In the genomic region with DNA sequence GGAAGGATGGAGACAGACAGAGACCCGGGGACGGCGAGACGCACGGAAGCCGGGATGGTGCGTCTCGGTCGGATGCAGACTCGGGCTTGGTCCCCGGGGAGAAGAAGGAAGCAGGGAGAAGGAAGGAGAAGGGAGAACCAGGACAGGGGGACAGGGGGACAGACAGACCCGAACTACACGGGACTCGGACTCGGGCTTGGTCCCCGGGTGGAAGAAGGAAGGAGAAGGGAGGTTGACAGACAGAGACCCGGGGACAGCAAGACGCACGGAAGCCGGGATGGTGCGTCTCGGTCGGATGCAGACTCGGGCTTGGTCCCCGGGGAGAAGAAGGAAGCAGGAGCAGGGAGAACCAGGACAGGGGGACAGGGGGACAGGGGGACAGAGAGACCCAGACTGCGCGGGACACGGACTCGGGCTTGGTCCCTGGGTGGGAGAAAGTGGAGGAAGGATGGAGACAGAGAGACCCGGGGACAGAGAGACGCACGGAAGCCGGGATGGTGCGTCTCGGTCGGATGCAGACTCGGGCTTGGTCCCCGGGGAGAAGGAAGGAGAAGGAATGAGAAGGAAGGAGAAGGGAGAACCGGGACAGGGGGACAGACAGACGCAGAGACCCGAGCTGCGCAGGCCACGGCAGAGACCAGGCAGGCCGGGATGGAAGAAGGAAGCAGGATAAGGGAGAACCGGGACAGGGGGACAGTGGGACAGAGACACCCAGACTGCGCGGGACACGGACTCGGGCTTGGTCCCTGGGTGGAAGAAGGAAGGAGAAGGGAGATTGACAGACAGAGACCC, we compare ENCODE assay signal across 11 mouse cellular contexts. TPM values are rescaled to one million over a fixed set of nuclear protein-coding genes. Genes with fewer than 3 reads are reported as not detected.
DNase-seq lines count a peak whose midpoint lies in the region; ATAC-seq lines count a peak whose summit lies in the region.
"Not testable (repeated sequence)": the region's sequence is repeated elsewhere in the genome, so short reads cannot be mapped to it uniquely, and the experiment has no call there.
"Had no signal": no experiment of that assay in that cellular context is flagged by ENCODE, and none has a peak within 500 bp of the region (broad histone marks: within the 10 kb centered on the region; RNA-seq: fewer than 3 reads in every experiment).

No protein-coding gene starts in this region.

- H3K36me3 ChIP-seq in forebrain, embryonic 14.5 days (ENCODE audit: control insufficient read depth, insufficient read depth, low read length): peaks cover 45% of the 10 kb centered on the region
- peaks cover 48% of the 10 kb centered on the region for H3K36me3 ChIP-seq in hindbrain, embryonic 12.5 days
- peaks cover 60% of the 10 kb centered on the region for H3K36me3 ChIP-seq in midbrain, embryonic 10.5 days

- not testable (repeated sequence) for H3K4me3 ChIP-seq in forebrain, embryonic 14.5 days (ENCODE audit: low read depth, low read length); hindbrain, embryonic 12.5 days; midbrain, embryonic 10.5 days

- H3K4me2 ChIP-seq in forebrain, embryonic 14.5 days (ENCODE audit: low read length); hindbrain, embryonic 12.5 days (replicated peaks): not testable (repeated sequence)

- H3K9me3 ChIP-seq in forebrain, embryonic 14.5 days (replicated peaks; ENCODE audit: control insufficient read depth, low read length): peaks cover 42% of the 10 kb centered on the region
- H3K9me3 ChIP-seq in hindbrain, embryonic 12.5 days (replicated peaks): peaks cover 57% of the 10 kb centered on the region
- H3K9me3 ChIP-seq in midbrain, embryonic 10.5 days (replicated peaks): peaks cover 67% of the 10 kb centered on the region

- whole genome bisulfite sequencing in forebrain, embryonic 14.5 days: 89% methylated on average over 49 of the region's 49 CpGs
- WGBS in hindbrain, embryonic 12.5 days: 86% methylated on average over 49 of the region's 49 CpGs
- 85% methylated on average over 49 of the region's 49 CpGs for WGBS in midbrain, embryonic 10.5 days

- not testable (repeated sequence) for H3K27ac ChIP-seq in forebrain, embryonic 14.5 days (ENCODE audit: low read depth, low read length); hindbrain, embryonic 12.5 days; midbrain, embryonic 10.5 days (replicated peaks)

- H3K27me3 ChIP-seq in forebrain, embryonic 14.5 days (replicated peaks; ENCODE audit: control insufficient read depth, insufficient read depth, low read length); hindbrain, embryonic 12.5 days; midbrain, embryonic 10.5 days (ENCODE audit: low read depth, poor library complexity, severe bottlenecking): not testable (repeated sequence)

- H3K9ac ChIP-seq in forebrain, embryonic 14.5 days (ENCODE audit: low read length); hindbrain, embryonic 12.5 days: not testable (repeated sequence)

- H3K4me1 ChIP-seq in forebrain, embryonic 14.5 days (ENCODE audit: control insufficient read depth, insufficient read depth, low read length); hindbrain, embryonic 12.5 days; midbrain, embryonic 10.5 days: not testable (repeated sequence)

- ATAC-seq in forebrain, embryonic 14.5 days: not testable (repeated sequence)
- peak; percentile 20; the same call in 1 of the 2 replicates for ATAC-seq in hindbrain, embryonic 12.5 days (ENCODE audit: low FRiP score)

- DNase-seq in MN1 (ENCODE audit: low spot score): peak; percentile 48
- DNase-seq in cerebellum, postnatal 25 days: peak; percentile 32 to 53
- peak; percentile 53 for DNase-seq in forebrain, embryonic 14.5 days (ENCODE audit: low spot score)
- peak; percentile 28 for DNase-seq in layer of hippocampus, adult 11-12 months (ENCODE audit: low spot score)
- peak; percentile 70 for DNase-seq in midbrain, embryonic 10.5 days (ENCODE audit: low spot score)
- peak; percentile 12 for DNase-seq in right cerebral cortex, adult 18-20 months
- DNase-seq in urinary bladder, postnatal 10 days (ENCODE audit: low spot score): peak; percentile 10

RNA-seq across cellular contexts. Expression of gene Gm21860, which starts 12.2 kb away (rescaled TPM):
- not detected in 2 replicates for polyA plus RNA-seq in forebrain, embryonic 14.5 days (2014; fragmentation: Nextera tagmentation; extraction: Ambion mirVana)
- polyA plus RNA-seq in hindbrain, embryonic 12.5 days (2016; fragmentation: Nextera tagmentation; extraction: Ambion mirVana): not detected in 2 replicates
- polyA plus RNA-seq in midbrain, embryonic 10.5 days (2016; fragmentation: Nextera tagmentation; extraction: Ambion mirVana): not detected in 2 replicates
- polyA plus RNA-seq: heart, embryonic 15.5 days; large intestine, adult 2 months; limb, embryonic 15.5 days had no signal

RNA-seq across cellular contexts. Expression of gene Gm47283, which starts 42.1 kb away (rescaled TPM):
- not detected in 2 replicates for polyA plus RNA-seq in forebrain, embryonic 14.5 days (2014; fragmentation: Nextera tagmentation; extraction: Ambion mirVana)
- not detected in 2 replicates for polyA plus RNA-seq in hindbrain, embryonic 12.5 days (2016; fragmentation: Nextera tagmentation; extraction: Ambion mirVana)
- not detected in 2 replicates for polyA plus RNA-seq in midbrain, embryonic 10.5 days (2016; fragmentation: Nextera tagmentation; extraction: Ambion mirVana)
- polyA plus RNA-seq: heart, embryonic 15.5 days; large intestine, adult 2 months; limb, embryonic 15.5 days had no signal

Comparison
In these comparisons a context has a peak if more than half of its experiments do, and no peak if none do; other contexts are left out.
1. DNase-seq: peak in every context shown above with its lines; median percentile 70 in midbrain, embryonic 10.5 days; 53 in forebrain, embryonic 14.5 days; 48 in MN1; 42 in cerebellum, postnatal 25 days; 28 in layer of hippocampus, adult 11-12 months; 12 in right cerebral cortex, adult 18-20 months; 10 in urinary bladder, postnatal 10 days.